Mouse (Mus musculus): ENCODE results near the gene Olfr608.

- no peak for TF ChIP-seq POLR2A (IDR thresholded peaks at IDR 0.05; ENCODE audit: low read depth, low read length)
- no peak for TF ChIP-seq CTCF (IDR thresholded peaks at IDR 0.05; ENCODE audit: borderline replicate concordance, insufficient read depth, low read length)
Measured at GRCm38 (mm10) chr7:103469577-103469976, at the start of gene Olfr608.

Data from embryonic fibroblast, embryonic 13.5 days (primary cell).